Mouse (Mus musculus) CH12.LX (cell line): ENCODE measurements around the gene Lama2. TPM values are rescaled to one million over a fixed set of nuclear protein-coding genes. Genes with fewer than 3 reads are reported as not detected.

Experiments
- DNase-seq: peaks from one replicate; pipeline ENCODE4 v3.0.0-alpha.2; 2013; ENCODE audit errors: extremely low read depth
- H3K27ac ChIP-seq: 2 replicates; pipeline ENCODE4 v1.5.1; 2012; ENCODE audit warnings: low read depth, mild to moderate bottlenecking, control low read depth, moderate library complexity; ENCODE audit not compliant: insufficient read depth
- H3K27me3 ChIP-seq: replicated peaks from 2 replicates; pipeline ENCODE3; 2012; ENCODE audit warnings: inconsistent platforms
- H3K36me3 ChIP-seq, 2 experiments: replicated peaks in 1 of 2; 2 replicates each; pipeline versions ENCODE3 to v1.6.1; 2012; ENCODE audit warnings: inconsistent platforms in 1 of 2, low read length in 1 of 2, mild to moderate bottlenecking in 1 of 2, mixed read lengths in 1 of 2, moderate library complexity in 1 of 2; ENCODE audit not compliant: control insufficient read depth in 1 of 2, insufficient read depth in 1 of 2
- H3K4me1 ChIP-seq, 2 experiments: 2 replicates each; pipeline ENCODE4 v1.6.1; 2012; ENCODE audit warnings: inconsistent platforms in 1 of 2, moderate library complexity in 1 of 2; ENCODE audit not compliant: insufficient read depth in 2 of 2, control insufficient read depth in 1 of 2
- H3K4me2 ChIP-seq: 2 replicates; pipeline ENCODE4 v1.6.1; 2012; ENCODE audit warnings: low read depth, mild to moderate bottlenecking, control low read depth; ENCODE audit not compliant: poor library complexity, insufficient read depth, severe bottlenecking
- H3K4me3 ChIP-seq, 3 experiments: fragments of 150-350 bp in 1 of 3; sonication (generic) in 1 of 3; replicated peaks in 1 of 3; 2 replicates each; pipeline versions ENCODE3 to v1.5.1; 2011 to 2012; ENCODE audit warnings: low read depth in 2 of 3, low read length in 2 of 3, mild to moderate bottlenecking in 2 of 3, moderate library complexity in 2 of 3, control low read depth in 1 of 3, improper control_type of control experiment in 1 of 3, inconsistent platforms in 1 of 3, mixed read lengths in 1 of 3; ENCODE audit not compliant: poor library complexity in 1 of 3
- H3K79me2 ChIP-seq: replicated peaks from 2 replicates; pipeline ENCODE4 v1.6.1; 2012; ENCODE audit warnings: mild to moderate bottlenecking, moderate library complexity; ENCODE audit not compliant: control insufficient read depth, poor library complexity, insufficient read depth, severe bottlenecking; ENCODE audit errors: extremely low read depth
- H3K9ac ChIP-seq: 2 replicates; pipeline ENCODE4 v1.6.1; 2012; ENCODE audit warnings: low read depth, mild to moderate bottlenecking, control low read depth, moderate library complexity; ENCODE audit not compliant: insufficient read depth
- H3K9me3 ChIP-seq: replicated peaks from 2 replicates; pipeline ENCODE3; 2012; ENCODE audit warnings: low read length, inconsistent platforms, mixed read lengths
- BHLHE40 ChIP-seq: IDR thresholded peaks from 2 replicates; pipeline ENCODE4 v1.6.1; 2011; ENCODE audit warnings: mild to moderate bottlenecking, low read depth, low read length, improper control_type of control experiment
- CHD1 ChIP-seq: IDR thresholded peaks from 2 replicates; pipeline ENCODE4 v1.6.1; 2012; ENCODE audit warnings: low read depth, low read length, improper control_type of control experiment, inconsistent platforms
- CHD2 ChIP-seq: IDR thresholded peaks from 2 replicates; pipeline ENCODE4 v1.6.1; 2011; ENCODE audit warnings: low read length, improper control_type of control experiment
- CTCF ChIP-seq, 2 experiments: IDR thresholded peaks in 1 of 2; conservative IDR thresholded peaks in 1 of 2; 2 replicates each; pipeline ENCODE4 v1.5.1; 2011 to 2012; ENCODE audit warnings: low read depth in 2 of 2, low read length in 2 of 2, improper control_type of control experiment in 1 of 2, inconsistent platforms in 1 of 2, mild to moderate bottlenecking in 1 of 2, moderate library complexity in 1 of 2
- E2F4 ChIP-seq: IDR thresholded peaks from 2 replicates; pipeline ENCODE4 v1.6.1; 2011; ENCODE audit warnings: low read depth, low read length, improper control_type of control experiment; ENCODE audit not compliant: insufficient replicate concordance
- ELF1 ChIP-seq: IDR thresholded peaks from 2 replicates; pipeline ENCODE4 v1.6.1; 2014; ENCODE audit warnings: low read depth, mild to moderate bottlenecking, inconsistent platforms, low read length, improper control_type of control experiment
- ETS1 ChIP-seq: conservative IDR thresholded peaks from 2 replicates; pipeline ENCODE4 v1.6.1; 2012; ENCODE audit warnings: low read depth, mild to moderate bottlenecking, inconsistent platforms, low read length, improper control_type of control experiment, moderate library complexity
- IRF4 ChIP-seq: IDR thresholded peaks from 2 replicates; pipeline ENCODE4 v1.6.1; 2014; ENCODE audit warnings: low read depth, mild to moderate bottlenecking, inconsistent platforms, low read length, improper control_type of control experiment
- JUN ChIP-seq: IDR thresholded peaks from 2 replicates; pipeline ENCODE4 v1.6.1; 2011; ENCODE audit warnings: low read depth, mild to moderate bottlenecking, low read length, improper control_type of control experiment, moderate library complexity; ENCODE audit not compliant: insufficient read depth
- MAFK ChIP-seq: IDR thresholded peaks from 2 replicates; pipeline ENCODE4 v1.6.1; 2011; ENCODE audit warnings: low read length, improper control_type of control experiment; ENCODE audit not compliant: insufficient replicate concordance
- MAZ ChIP-seq: IDR thresholded peaks from 2 replicates; pipeline ENCODE4 v1.6.1; 2012; ENCODE audit warnings: low read depth, mild to moderate bottlenecking, inconsistent platforms, low read length, improper control_type of control experiment, moderate library complexity
- UBTF ChIP-seq: IDR thresholded peaks from 2 replicates; pipeline ENCODE4 v1.6.1; 2012; ENCODE audit warnings: low read depth, mild to moderate bottlenecking, inconsistent platforms, low read length, improper control_type of control experiment, moderate library complexity
- USF1 ChIP-seq: IDR thresholded peaks from 2 replicates; pipeline ENCODE4 v1.6.1; 2014; ENCODE audit warnings: low read depth, mild to moderate bottlenecking, inconsistent platforms, low read length, improper control_type of control experiment
- ZKSCAN1 ChIP-seq: IDR thresholded peaks from 2 replicates; pipeline ENCODE4 v1.6.1; 2012; ENCODE audit warnings: low read depth, inconsistent platforms, low read length, improper control_type of control experiment, borderline replicate concordance
- ZMIZ1 ChIP-seq: IDR thresholded peaks from 2 replicates; pipeline ENCODE4 v1.6.1; 2012; ENCODE audit warnings: low read depth, mild to moderate bottlenecking, inconsistent platforms, low read length, improper control_type of control experiment
- dilution Hi-C: fragments of 300-500 bp; cut with MboI; formaldehyde crosslinking; loops from 2 replicates; pipeline ENCODE4 v1.14.3; 2020; ENCODE audit warnings: low sequenced_read_pairs; ENCODE audit not compliant: extremely low pct_unique_long_range_greater_than_20kb, extremely low pct_ligation_motif_present
- in situ Hi-C: fragments of 300-500 bp; cut with MboI; formaldehyde crosslinking; loops from 3 replicates; pipeline ENCODE4 v1.14.3; 2019; ENCODE audit warnings: low sequenced_read_pairs, low pct_ligation_motif_present, low pct_unique_long_range_greater_than_20kb, mixed read lengths
- polyA plus RNA-seq: library from polyadenylated mRNA; unstranded; fragments of >175 nt; gene quantifications from 2 replicates; pipeline ENCODE4 v1.2.1, GENCODE M21; 2012; ENCODE audit warnings: low read depth; ENCODE audit not compliant: insufficient read length
- total RNA-seq, 2 experiments: library from RNA; depleted of rRNA; stranded (reverse); fragments of 300-350 nt in 1 of 2; fragments of >200 nt in 1 of 2; gene quantifications; 2 replicates each; pipeline ENCODE4 v1.2.3; 2012 to 2014

The Lama2 gene
- total and polyA plus RNA-seq, 3 experiments: not detected

DNA sequence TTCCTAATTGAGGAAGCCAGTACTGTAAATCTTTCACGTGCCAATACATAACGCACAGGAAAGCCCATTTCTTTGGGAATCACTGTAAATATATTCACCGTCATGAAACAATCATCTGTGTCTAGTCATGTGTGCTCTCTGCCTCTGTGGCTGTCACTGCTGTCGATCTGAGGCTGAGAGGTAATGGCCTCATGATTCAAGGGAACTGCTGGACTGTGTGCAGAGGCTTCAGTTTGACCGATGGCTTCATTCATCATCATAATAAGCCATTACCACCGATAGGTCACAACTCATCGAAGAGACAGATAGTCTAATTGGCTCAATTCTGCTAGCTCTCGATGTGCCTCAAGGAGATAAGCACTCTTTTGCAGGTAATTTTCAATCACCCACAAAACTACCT, 312.1 kb downstream of the Lama2 start:
- no peak overlapping the region for H3K4me2 ChIP-seq
- in situ Hi-C loops (no loop called here), dilution Hi-C loops (no loop called here)
- H3K9me3 ChIP-seq: no peaks in the 10 kb centered on the region
- DNase-seq: no peak
- no peaks in the 10 kb centered on the region for H3K79me2 ChIP-seq
- no peak overlapping the region for H3K27ac ChIP-seq
- no peaks in the 10 kb centered on the region for H3K4me1 ChIP-seq
- no peak overlapping the region for H3K4me3 ChIP-seq
- TF ChIP-seq MAFK (no peak), ETS1 (no peak), ELF1 (no peak), E2F4 (no peak), BHLHE40 (no peak)
- H3K27me3 ChIP-seq: no peaks in the 10 kb centered on the region
- no peaks in the 10 kb centered on the region for H3K36me3 ChIP-seq
- H3K9ac ChIP-seq: no peak overlapping the region

DNA sequence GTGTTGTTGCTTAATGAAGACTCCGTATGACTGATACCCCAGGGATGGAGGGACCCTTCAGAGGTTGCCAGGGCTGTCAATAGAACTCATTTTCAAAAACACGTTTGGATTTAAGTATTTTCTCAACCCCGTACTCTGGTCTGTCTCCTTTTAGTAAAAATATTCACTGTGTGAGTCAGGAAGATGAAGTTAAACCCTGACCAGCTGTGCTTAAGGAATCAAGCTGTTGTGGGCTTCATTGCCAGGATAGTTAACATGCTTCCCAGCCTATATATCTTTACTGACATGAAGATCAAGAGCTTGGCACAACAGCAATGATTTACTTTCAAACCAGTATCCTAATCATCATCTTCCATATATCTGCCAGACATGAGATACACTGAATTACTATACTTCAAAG, 314.3 kb downstream of the Lama2 start:
- Histone ChIP-seq H3K27me3 (no peaks in the 10 kb centered on the region), H3K79me2 (no peaks in the 10 kb centered on the region), H3K4me3 (no peak overlapping the region), H3K27ac (no peak overlapping the region), H3K4me2 (no peak overlapping the region), H3K9ac (no peak overlapping the region), H3K36me3 (no peaks in the 10 kb centered on the region), H3K4me1 (no peaks in the 10 kb centered on the region), H3K9me3 (no peaks in the 10 kb centered on the region)
- dilution Hi-C loops (no loop called here), in situ Hi-C loops (no loop called here)
- TF ChIP-seq JUN (no peak), E2F4 (no peak), CHD2 (no peak), USF1 (no peak), UBTF (no peak), ZKSCAN1 (no peak), CTCF (conservative IDR thresholded peaks at IDR 0.05 in 1 of 2, IDR thresholded peaks at IDR 0.05 in 1 of 2; ENCODE audit: low read depth in 2 of 2, low read length in 2 of 2) (no peak), MAZ (no peak), ELF1 (no peak), ZMIZ1 (no peak), IRF4 (no peak), CHD1 (no peak), BHLHE40 (no peak)
- no peak for DNase-seq
